Mouse (Mus musculus) heart, postnatal 0 days (tissue): Measurements from ENCODE around the gene Mcee.

Experiments
- CTCF ChIP-seq: IDR thresholded peaks from 2 replicates; pipeline ENCODE4 v1.5.1; 2016; ENCODE audit warnings: antibody characterized with exemption, control low read depth, low read depth
- EP300 ChIP-seq: IDR thresholded peaks from 2 replicates; pipeline ENCODE4 v1.6.1; 2016; ENCODE audit warnings: antibody characterized with exemption, low read depth

GRCm38 (mm10) chr7:64400725-64401124, 8.3 kb downstream of the Mcee start:
- no peak for TF ChIP-seq CTCF
- no peak for TF ChIP-seq EP300
